Mouse (Mus musculus): ENCODE data around the gene Cyp1a1. TPM values are rescaled to one million over a fixed set of nuclear protein-coding genes. Genes with fewer than 3 reads are reported as not detected.

Gene Cyp1a1
- polyA plus RNA-seq (2014; fragmentation: Nextera tagmentation; extraction: Ambion mirVana): 0.10 and 0.24 TPM in 2 replicates

GRCm38 (mm10) chr9:57687751-57688150, at the start of gene Cyp1a1:
Cyp1a1 (plus strand) TSS chr9:57687928.
- 85% methylated on average over 2 of the region's 2 CpGs for WGBS
- Histone ChIP-seq H3K4me1 (replicated peaks; ENCODE audit: control insufficient read depth, insufficient read depth, low read length) (no peaks in the 10 kb centered on the region), H3K9ac (no peak within 1 kb of the TSS), H3K27me3 (ENCODE audit: control insufficient read depth, insufficient read depth, low read length) (no peaks in the 10 kb centered on the region), H3K36me3 (replicated peaks; ENCODE audit: control insufficient read depth, insufficient read depth) (no peaks in the 10 kb centered on the region), H3K27ac (no peak within 1 kb of the TSS), H3K4me2 (replicated peaks) (no peak within 1 kb of the TSS), H3K4me3 (replicated peaks; ENCODE audit: low read length) (no peak within 1 kb of the TSS), H3K9me3 (ENCODE audit: control insufficient read depth, low read length) (no peaks in the 10 kb centered on the region)
- DNase-seq (ENCODE audit: low spot score): no peak
- no peak for ATAC-seq (ENCODE audit: low FRiP score)

DNA sequence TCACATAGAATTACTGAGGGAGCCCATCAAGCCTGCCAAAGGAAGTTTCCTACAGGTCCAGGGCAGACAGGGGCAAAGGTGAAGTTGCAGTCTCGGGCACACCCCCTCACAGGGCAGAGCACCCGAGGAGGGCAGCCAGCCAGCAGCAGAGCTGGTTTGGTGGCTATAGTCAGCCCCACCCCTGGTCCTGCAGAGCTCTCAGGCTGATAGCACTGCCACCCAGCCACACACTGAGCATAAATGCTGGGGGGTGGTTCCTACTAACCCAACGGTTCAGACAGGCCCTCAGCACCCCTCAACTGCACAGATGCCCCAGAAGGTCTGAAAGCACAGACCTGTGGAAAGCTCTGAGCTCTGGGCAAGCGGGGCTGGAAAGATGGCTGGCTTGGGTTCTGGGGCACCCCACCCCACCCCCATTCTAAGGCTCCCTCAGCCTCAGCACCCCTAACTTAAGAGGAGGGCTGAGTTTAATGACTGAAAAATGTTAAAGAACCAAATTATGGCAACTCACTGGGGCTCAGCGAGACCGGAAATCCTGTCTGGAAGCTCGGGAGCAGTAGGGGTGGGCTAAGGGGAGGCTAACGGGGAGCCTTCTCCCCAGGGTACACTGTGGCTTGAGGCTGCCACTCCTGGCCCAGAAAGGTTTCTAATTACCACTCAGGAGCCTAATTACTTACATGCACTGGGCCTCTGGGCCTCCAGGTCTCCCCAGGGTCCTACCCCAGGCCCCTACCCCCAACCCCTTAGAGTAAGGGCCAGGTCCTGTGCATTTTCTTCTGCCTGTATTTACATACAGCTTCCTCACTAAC, 48.9 kb upstream of the Cyp1a1 start:
- Histone ChIP-seq H3K4me1 (replicated peaks; ENCODE audit: control insufficient read depth, insufficient read depth, low read length) (peaks cover 66% of the 10 kb centered on the region), H3K36me3 (replicated peaks; ENCODE audit: control insufficient read depth, insufficient read depth) (peaks cover 15% of the 10 kb centered on the region), H3K27me3 (ENCODE audit: control insufficient read depth, insufficient read depth, low read length) (no peaks in the 10 kb centered on the region), H3K27ac (peak overlapping the region; percentile 48), H3K4me2 (replicated peaks) (peak overlapping the region; percentile 3; the same call in 1 of the 2 replicates), H3K4me3 (replicated peaks; ENCODE audit: low read length) (no peak overlapping the region), H3K9ac (peak overlapping the region; percentile 20; the same call in 1 of the 2 replicates), H3K9me3 (ENCODE audit: control insufficient read depth, low read length) (no peaks in the 10 kb centered on the region)
- 45% methylated on average over 8 of the region's 8 CpGs for WGBS
- DNase-seq (ENCODE audit: low spot score): no peak
- no peak for ATAC-seq (ENCODE audit: low FRiP score)

GRCm38 (mm10) chr9:57639661-57640328, 47.9 kb upstream of the Cyp1a1 start:
- peak overlapping the region; percentile 47; the same call in 1 of the 2 replicates for H3K27ac ChIP-seq
- peak overlapping the region; percentile 26 for H3K4me2 ChIP-seq (replicated peaks)
- H3K27me3 ChIP-seq (ENCODE audit: control insufficient read depth, insufficient read depth, low read length): no peaks in the 10 kb centered on the region
- H3K4me3 ChIP-seq (replicated peaks; ENCODE audit: low read length): no peak overlapping the region
- H3K9ac ChIP-seq: peak overlapping the region; percentile 48
- ATAC-seq (ENCODE audit: low FRiP score) (no peak), DNase-seq (ENCODE audit: low spot score) (no peak)
- no peaks in the 10 kb centered on the region for H3K9me3 ChIP-seq (ENCODE audit: control insufficient read depth, low read length)
- H3K4me1 ChIP-seq (replicated peaks; ENCODE audit: control insufficient read depth, insufficient read depth, low read length): peaks cover 71% of the 10 kb centered on the region
- peaks cover 15% of the 10 kb centered on the region for H3K36me3 ChIP-seq (replicated peaks; ENCODE audit: control insufficient read depth, insufficient read depth)
- WGBS: 67% methylated on average over 5 of the region's 5 CpGs

GRCm38 (mm10) chr9:57640384-57640783, 47.3 kb upstream of the Cyp1a1 start:
- no peak overlapping the region for H3K4me3 ChIP-seq (replicated peaks; ENCODE audit: low read length)
- H3K27me3 ChIP-seq (ENCODE audit: control insufficient read depth, insufficient read depth, low read length): no peaks in the 10 kb centered on the region
- H3K4me2 ChIP-seq (replicated peaks): peak overlapping the region; percentile 26
- WGBS: 33% methylated on average over 15 of the region's 15 CpGs
- H3K27ac ChIP-seq: peak overlapping the region; percentile 47; the same call in 1 of the 2 replicates
- ATAC-seq (ENCODE audit: low FRiP score): no peak
- H3K9me3 ChIP-seq (ENCODE audit: control insufficient read depth, low read length): no peaks in the 10 kb centered on the region
- H3K4me1 ChIP-seq (replicated peaks; ENCODE audit: control insufficient read depth, insufficient read depth, low read length): peaks cover 71% of the 10 kb centered on the region
- DNase-seq (ENCODE audit: low spot score): no peak
- H3K9ac ChIP-seq: peak overlapping the region; percentile 48
- H3K36me3 ChIP-seq (replicated peaks; ENCODE audit: control insufficient read depth, insufficient read depth): peaks cover 15% of the 10 kb centered on the region

DNA sequence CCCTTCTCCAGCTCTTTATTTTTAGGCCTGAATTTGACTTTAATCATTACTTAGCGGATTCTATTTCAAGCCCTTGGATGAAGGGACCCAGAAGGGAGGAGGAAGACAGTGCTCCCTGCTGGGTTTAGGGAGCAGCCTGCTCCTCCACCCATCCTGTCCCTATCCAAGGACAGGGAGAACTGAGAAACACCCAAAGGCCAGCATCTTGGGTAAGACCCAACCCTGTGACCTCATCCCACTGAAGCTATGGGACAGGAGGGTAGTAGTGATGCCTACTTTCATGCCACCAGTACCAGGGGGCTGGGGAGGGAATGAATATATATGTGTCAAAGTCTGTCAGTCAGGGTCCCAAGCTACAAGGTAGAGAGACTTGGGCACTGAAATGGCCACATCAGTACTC, 46.7 kb upstream of the Cyp1a1 start:
- Histone ChIP-seq H3K4me2 (replicated peaks) (peak overlapping the region; percentile 26), H3K27me3 (ENCODE audit: control insufficient read depth, insufficient read depth, low read length) (no peaks in the 10 kb centered on the region), H3K9ac (0 out of 2 replicates have a peak overlapping the region, but pooled peaks have one; percentile 48), H3K4me3 (replicated peaks; ENCODE audit: low read length) (no peak overlapping the region), H3K4me1 (replicated peaks; ENCODE audit: control insufficient read depth, insufficient read depth, low read length) (peaks cover 71% of the 10 kb centered on the region), H3K9me3 (ENCODE audit: control insufficient read depth, low read length) (no peaks in the 10 kb centered on the region), H3K27ac (no peak overlapping the region), H3K36me3 (replicated peaks; ENCODE audit: control insufficient read depth, insufficient read depth) (peaks cover 15% of the 10 kb centered on the region)
- no peak for DNase-seq (ENCODE audit: low spot score)
- ATAC-seq (ENCODE audit: low FRiP score): no peak
- 79% methylated on average over 1 of the region's 1 CpGs for WGBS

DNA sequence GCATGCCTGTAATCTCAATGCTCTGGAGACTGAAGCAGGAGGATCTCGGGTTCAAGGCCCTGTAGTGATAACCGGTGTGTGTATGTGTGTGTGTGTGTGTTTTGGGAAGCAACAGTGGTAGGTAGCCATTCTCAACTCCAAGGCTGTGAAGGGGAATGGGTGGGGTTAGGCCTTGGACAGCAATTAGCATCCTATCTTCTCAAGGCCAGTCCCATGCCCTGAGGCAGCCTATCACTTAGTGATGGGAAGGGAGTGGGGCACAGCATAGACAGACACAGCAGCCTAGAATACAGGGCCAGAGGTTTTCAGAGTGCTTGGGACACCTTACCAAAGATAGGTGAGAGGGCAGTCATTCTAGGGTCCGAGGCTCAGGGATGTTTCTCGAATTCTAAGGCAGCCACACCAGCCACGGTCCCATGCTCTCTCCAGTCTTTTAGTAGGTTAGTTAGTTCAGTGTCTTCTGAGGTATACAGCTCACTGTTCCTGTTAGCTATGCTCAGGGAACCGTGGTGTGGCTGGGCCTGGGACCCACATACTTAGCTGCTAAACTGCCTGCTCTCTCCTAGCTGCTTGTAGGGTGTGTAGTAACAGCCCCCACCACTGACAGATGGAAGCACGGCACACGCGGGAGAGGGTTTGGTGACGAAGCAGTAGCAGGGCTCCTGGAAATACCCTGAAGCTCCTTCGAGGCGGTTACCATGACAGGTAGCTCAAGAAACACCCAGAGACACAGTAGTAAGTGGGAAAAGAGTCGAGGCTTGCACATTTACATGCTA, 45.8 kb upstream of the Cyp1a1 start:
- ATAC-seq (ENCODE audit: low FRiP score): no peak
- no peak overlapping the region for H3K27ac ChIP-seq

GRCm38 (mm10) chr9:57643169-57643855, 44.4 kb upstream of the Cyp1a1 start:
- Histone ChIP-seq H3K4me3 (replicated peaks; ENCODE audit: low read length) (peak overlapping the region; percentile 71), H3K27me3 (ENCODE audit: control insufficient read depth, insufficient read depth, low read length) (no peaks in the 10 kb centered on the region), H3K36me3 (replicated peaks; ENCODE audit: control insufficient read depth, insufficient read depth) (peaks cover 15% of the 10 kb centered on the region), H3K4me2 (replicated peaks) (peak overlapping the region; percentile 93), H3K9ac (peak overlapping the region; percentile 96), H3K4me1 (replicated peaks; ENCODE audit: control insufficient read depth, insufficient read depth, low read length) (peaks cover 61% of the 10 kb centered on the region), H3K27ac (no peak overlapping the region), H3K9me3 (ENCODE audit: control insufficient read depth, low read length) (no peaks in the 10 kb centered on the region)
- WGBS: 73% methylated on average over 9 of the region's 9 CpGs
- ATAC-seq (ENCODE audit: low FRiP score) (no peak), DNase-seq (ENCODE audit: low spot score) (no peak)

More for the DNA sequence above, 45.8 kb upstream of the Cyp1a1 start:
- Histone ChIP-seq H3K27me3 (ENCODE audit: control insufficient read depth, insufficient read depth, low read length) (no peaks in the 10 kb centered on the region), H3K4me2 (replicated peaks) (peak overlapping the region; percentile 93; the same call in 1 of the 2 replicates), H3K4me1 (replicated peaks; ENCODE audit: control insufficient read depth, insufficient read depth, low read length) (peaks cover 71% of the 10 kb centered on the region), H3K9ac (no peak overlapping the region), H3K36me3 (replicated peaks; ENCODE audit: control insufficient read depth, insufficient read depth) (peaks cover 15% of the 10 kb centered on the region), H3K4me3 (replicated peaks; ENCODE audit: low read length) (no peak overlapping the region), H3K9me3 (ENCODE audit: control insufficient read depth, low read length) (no peaks in the 10 kb centered on the region)
- DNase-seq (ENCODE audit: low spot score): no peak
- WGBS: 81% methylated on average over 13 of the region's 13 CpGs

DNA sequence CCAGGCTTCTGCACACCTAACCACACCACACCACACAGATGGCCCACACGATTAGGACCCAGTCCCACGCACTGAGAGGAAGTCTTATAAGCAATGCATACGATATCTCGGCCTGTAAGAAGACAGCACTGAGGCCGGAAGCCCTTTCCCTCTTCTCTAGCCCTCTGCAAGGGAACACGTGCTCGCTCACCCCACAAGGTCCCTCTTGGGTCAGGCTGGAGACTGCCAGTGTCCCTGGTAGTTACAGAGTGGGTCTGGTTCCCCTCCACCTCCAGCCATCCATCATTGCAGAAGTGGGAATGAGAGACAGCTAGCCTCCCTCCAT, 43.9 kb upstream of the Cyp1a1 start:
- Histone ChIP-seq H3K9me3 (ENCODE audit: control insufficient read depth, low read length) (no peaks in the 10 kb centered on the region), H3K4me3 (replicated peaks; ENCODE audit: low read length) (peak overlapping the region; percentile 71), H3K36me3 (replicated peaks; ENCODE audit: control insufficient read depth, insufficient read depth) (peaks cover 15% of the 10 kb centered on the region), H3K9ac (peak overlapping the region; percentile 96), H3K4me2 (replicated peaks) (peak overlapping the region; percentile 93), H3K27me3 (ENCODE audit: control insufficient read depth, insufficient read depth, low read length) (no peaks in the 10 kb centered on the region), H3K27ac (no peak overlapping the region), H3K4me1 (replicated peaks; ENCODE audit: control insufficient read depth, insufficient read depth, low read length) (peaks cover 56% of the 10 kb centered on the region)
- ATAC-seq (ENCODE audit: low FRiP score) (no peak), DNase-seq (ENCODE audit: low spot score) (no peak)
- 58% methylated on average over 7 of the region's 7 CpGs for WGBS

Measured in hindbrain, embryonic 14.5 days (tissue).